Mouse (Mus musculus) liver, embryonic 14.5 days (tissue): ENCODE data around the gene Hmgb1.

Source experiments
- CTCF ChIP-seq: IDR thresholded peaks from 2 replicates; pipeline ENCODE4 v1.5.1; 2016; ENCODE audit warnings: antibody characterized with exemption, low read depth, control low read depth
- EP300 ChIP-seq: IDR thresholded peaks from 2 replicates; pipeline ENCODE4 v1.6.1; 2016; ENCODE audit warnings: antibody characterized with exemption, low read depth

GRCm38 (mm10) chr5:149031199-149031750 is 153.0 kb downstream of the Hmgb1 start:
- TF ChIP-seq CTCF (no peak), EP300 (no peak)
